Mouse (Mus musculus) kidney, adult 2 months (tissue): Measurements from ENCODE around the gene Scarb1.

ENCODE experiments used
- CTCF ChIP-seq: fragments of 200-500 bp; conservative IDR thresholded peaks from 2 replicates; pipeline ENCODE4 v1.5.1; 2011; ENCODE audit warnings: low read depth, mild to moderate bottlenecking, control low read depth, low read length, moderate library complexity, mixed read lengths; ENCODE audit not compliant: insufficient read depth, insufficient read length
- POLR2A ChIP-seq: fragments of 200-500 bp; IDR thresholded peaks from one replicate; pipeline ENCODE4 v1.6.1; 2011; ENCODE audit warnings: low read depth, low read length, control low read depth

DNA sequence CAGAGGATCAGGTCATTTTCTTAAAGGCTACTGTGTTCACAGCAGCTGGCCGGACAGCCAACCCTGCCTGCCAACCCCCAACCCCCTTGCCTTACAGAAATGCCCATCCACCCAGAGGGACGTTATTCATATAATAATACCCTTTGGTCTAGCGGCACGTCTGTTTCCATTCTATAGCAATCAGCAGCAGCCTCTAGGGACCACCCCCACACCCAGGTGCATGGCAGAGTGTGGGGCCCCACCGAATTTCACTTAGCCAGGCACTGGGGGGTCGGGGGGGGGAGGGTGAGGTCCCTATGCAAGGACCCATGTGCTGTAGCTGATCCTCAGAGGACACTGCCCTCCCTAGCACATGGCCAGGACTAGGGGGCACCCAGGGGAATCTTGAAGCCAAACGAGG is 61.7 kb downstream of the Scarb1 start:
- TF ChIP-seq POLR2A, result no peak
- no peak for TF ChIP-seq CTCF
